Mouse (Mus musculus) forebrain, embryonic 11.5 days (tissue): ENCODE measurements around the gene Cfap70. TPM values are rescaled to one million over a fixed set of nuclear protein-coding genes. Genes with fewer than 3 reads are reported as not detected.

Experiments
- ATAC-seq: fragments of 200-750 bp; cut with Nextera tagmentation; replicated peaks from 2 replicates; pipeline ENCODE4 v1.8.0; 2017; ENCODE audit warnings: moderate TSS enrichment; ENCODE audit not compliant: low FRiP score
- DNase-seq: peaks from one replicate; pipeline ENCODE4 v3.0.0-alpha.2; 2017; ENCODE audit warnings: low spot score
- H3K27ac ChIP-seq: fragments of 300-500 bp; sonication (generic); 2 replicates; pipeline ENCODE4 v1.5.1; 2014; ENCODE audit warnings: low read depth, low read length
- H3K27me3 ChIP-seq: fragments of 300-500 bp; sonication (generic); 2 replicates; pipeline ENCODE4 v1.6.1; 2014; ENCODE audit warnings: mild to moderate bottlenecking, low read length, mixed read lengths; ENCODE audit not compliant: control insufficient read depth, insufficient read depth
- H3K36me3 ChIP-seq: fragments of 300-500 bp; sonication (generic); 2 replicates; pipeline ENCODE4 v1.6.1; 2014; ENCODE audit warnings: mild to moderate bottlenecking, low read length, moderate library complexity, mixed read lengths; ENCODE audit not compliant: control insufficient read depth, insufficient read depth
- H3K4me1 ChIP-seq: fragments of 300-500 bp; sonication (generic); replicated peaks from 2 replicates; pipeline ENCODE4 v1.6.1; 2014; ENCODE audit warnings: low read length, mixed read lengths; ENCODE audit not compliant: control insufficient read depth, insufficient read depth
- H3K4me2 ChIP-seq: fragments of 300-500 bp; sonication (generic); 2 replicates; pipeline ENCODE4 v1.6.1; 2014; ENCODE audit warnings: low read depth, mild to moderate bottlenecking, low read length, moderate library complexity, mixed read lengths; ENCODE audit not compliant: severe bottlenecking
- H3K4me3 ChIP-seq: fragments of 300-500 bp; sonication (generic); 2 replicates; pipeline ENCODE4 v1.5.1; 2014; ENCODE audit warnings: low read depth, low read length
- H3K9ac ChIP-seq: fragments of 300-500 bp; sonication (generic); 2 replicates; pipeline ENCODE4 v1.6.1; 2014; ENCODE audit warnings: low read length
- H3K9me3 ChIP-seq: fragments of 300-500 bp; sonication (generic); 2 replicates; pipeline ENCODE4 v1.6.1; 2016; ENCODE audit warnings: low read length, mixed read lengths; ENCODE audit not compliant: control insufficient read depth
- WGBS: fragments of 180-500 bp; shearing (Covaris S2); extraction: QIAGEN DNeasy Blood & Tissue Kit; methylation state at CpG from one replicate; pipeline ENCODE4 v1.1.7; 2014; 5-methylcytosine and 5-hydroxymethylcytosine counted together
- polyA plus RNA-seq: library from polyadenylated mRNA; unstranded; fragments of >200 nt; fragmentation: Nextera tagmentation; extraction: Ambion mirVana; gene quantifications from 2 replicates; pipeline ENCODE4 v1.2.1, GENCODE M21; 2014

Gene Cfap70
- polyA plus RNA-seq = 0.24 and 0.64 TPM in 2 replicates

- H3K4me3 ChIP-seq = peak within 1 kb of the TSS; percentile 31
- H3K27ac ChIP-seq = no peak within 1 kb of the TSS
- peak within 1 kb of the TSS; percentile 39 for H3K9ac ChIP-seq
- H3K9me3 ChIP-seq = no peaks in the 10 kb centered on the region
- WGBS = 4% methylated on average over 15 of the region's 15 CpGs
- H3K27me3 ChIP-seq = no peaks in the 10 kb centered on the region
- peak within 1 kb of the TSS; percentile 59 for H3K4me2 ChIP-seq
- DNase-seq (peak; percentile 71), ATAC-seq (peak; percentile 56)
- no peaks in the 10 kb centered on the region for H3K4me1 ChIP-seq
- H3K36me3 ChIP-seq = no peaks in the 10 kb centered on the region
Measured at GRCm38 (mm10) chr14:20451765-20452331, at the start of gene Cfap70. Gene Cfap70 (minus strand): TSS chr14:20452226.

GRCm38 (mm10) chr14:20499982-20500381, 48.0 kb upstream of the Cfap70 start:
- H3K36me3 ChIP-seq = peaks cover 9% of the 10 kb centered on the region; the same call in 1 of the 2 replicates
- H3K27me3 ChIP-seq = no peaks in the 10 kb centered on the region
- H3K9me3 ChIP-seq = no peaks in the 10 kb centered on the region
- H3K4me3 ChIP-seq = no peak overlapping the region
- H3K4me1 ChIP-seq = no peaks in the 10 kb centered on the region
- H3K4me2 ChIP-seq = no peak overlapping the region
- DNase-seq (no peak), ATAC-seq (no peak)
- no peak overlapping the region for H3K9ac ChIP-seq
- no peak overlapping the region for H3K27ac ChIP-seq
- WGBS = 90% methylated on average over 3 of the region's 3 CpGs

- H3K4me3 ChIP-seq = no peak within 1 kb of the TSS
- H3K9me3 ChIP-seq = no peaks in the 10 kb centered on the region
- no peak within 1 kb of the TSS for H3K4me2 ChIP-seq
- WGBS = 78% methylated on average over 2 of the region's 2 CpGs
- H3K27ac ChIP-seq = no peak within 1 kb of the TSS
- H3K9ac ChIP-seq = no peak within 1 kb of the TSS
- DNase-seq = no peak
- H3K36me3 ChIP-seq = peaks cover 12% of the 10 kb centered on the region; the same call in 1 of the 2 replicates
- no peaks in the 10 kb centered on the region for H3K4me1 ChIP-seq
- no peaks in the 10 kb centered on the region for H3K27me3 ChIP-seq
- no peak for ATAC-seq
Measured at GRCm38 (mm10) chr14:20496603-20497002, 44.6 kb upstream of the Cfap70 start, which contains the start of gene Mss51. Gene Mss51 (minus strand): TSS chr14:20496901.

- Histone ChIP-seq H3K27me3 (no peaks in the 10 kb centered on the region), H3K4me2 (no peak overlapping the region), H3K9ac (no peak overlapping the region), H3K9me3 (no peaks in the 10 kb centered on the region), H3K4me3 (no peak overlapping the region), H3K27ac (no peak overlapping the region), H3K4me1 (no peaks in the 10 kb centered on the region), H3K36me3 (peaks cover 2% of the 10 kb centered on the region; the same call in 1 of the 2 replicates)
- DNase-seq (no peak), ATAC-seq (no peak)
- WGBS = 97% methylated on average over 5 of the region's 5 CpGs
Measured at GRCm38 (mm10) chr14:20486031-20486430, 34.0 kb upstream of the Cfap70 start.

- WGBS = 91% methylated on average over 7 of the region's 7 CpGs
- H3K27ac ChIP-seq = no peak overlapping the region
- H3K9me3 ChIP-seq = no peaks in the 10 kb centered on the region
- ATAC-seq (no peak), DNase-seq (no peak)
- H3K27me3 ChIP-seq = no peaks in the 10 kb centered on the region; the same call in 1 of the 2 replicates
- no peak overlapping the region for H3K4me2 ChIP-seq
- no peak overlapping the region for H3K9ac ChIP-seq
- H3K36me3 ChIP-seq = peaks cover 2% of the 10 kb centered on the region; the same call in 1 of the 2 replicates
- H3K4me1 ChIP-seq = 0 out of 2 replicates have a peak, but pooled peaks cover 2% of the 10 kb centered on the region
- no peak overlapping the region for H3K4me3 ChIP-seq
Measured at GRCm38 (mm10) chr14:20482051-20482751, 30.2 kb upstream of the Cfap70 start.

- H3K9me3 ChIP-seq = no peaks in the 10 kb centered on the region
- H3K27me3 ChIP-seq = no peaks in the 10 kb centered on the region; the same call in 1 of the 2 replicates
- ATAC-seq (no peak), DNase-seq (no peak)
- WGBS = 14% methylated on average over 5 of the region's 5 CpGs
- no peaks in the 10 kb centered on the region; the same call in 1 of the 2 replicates for H3K36me3 ChIP-seq
- H3K9ac ChIP-seq = no peak overlapping the region
- H3K4me3 ChIP-seq = no peak overlapping the region
- 0 out of 2 replicates have a peak, but pooled peaks cover 2% of the 10 kb centered on the region for H3K4me1 ChIP-seq
- no peak overlapping the region for H3K4me2 ChIP-seq
- H3K27ac ChIP-seq = no peak overlapping the region
Measured at GRCm38 (mm10) chr14:20481211-20481610, 29.2 kb upstream of the Cfap70 start.

GRCm38 (mm10) chr14:20480195-20480579, 28.2 kb upstream of the Cfap70 start:
- Histone ChIP-seq H3K4me2 (peak overlapping the region; percentile 87), H3K27me3 (no peaks in the 10 kb centered on the region; the same call in 1 of the 2 replicates), H3K9me3 (no peaks in the 10 kb centered on the region), H3K27ac (no peak overlapping the region), H3K4me1 (0 out of 2 replicates have a peak, but pooled peaks cover 2% of the 10 kb centered on the region), H3K9ac (peak overlapping the region; percentile 57), H3K4me3 (peak overlapping the region; percentile 63), H3K36me3 (no peaks in the 10 kb centered on the region; the same call in 1 of the 2 replicates)
- WGBS = 64% methylated on average over 1 of the region's 1 CpGs
- DNase-seq (no peak), ATAC-seq (no peak)

GRCm38 (mm10) chr14:20479291-20480194, 27.5 kb upstream of the Cfap70 start, which contains the start of gene Anxa7:
Gene Anxa7 (minus strand): TSS chr14:20480133.
- peak within 1 kb of the TSS; percentile 63 for H3K4me3 ChIP-seq
- no peaks in the 10 kb centered on the region for H3K9me3 ChIP-seq
- no peaks in the 10 kb centered on the region; the same call in 1 of the 2 replicates for H3K27me3 ChIP-seq
- 0 out of 2 replicates have a peak, but pooled peaks cover 2% of the 10 kb centered on the region for H3K4me1 ChIP-seq
- H3K4me2 ChIP-seq = peak within 1 kb of the TSS; percentile 87
- no peak within 1 kb of the TSS for H3K27ac ChIP-seq
- ATAC-seq = peak; percentile 69
- no peaks in the 10 kb centered on the region for H3K36me3 ChIP-seq
- 1% methylated on average over 48 of the region's 48 CpGs for WGBS
- DNase-seq = peak; percentile 77
- peak within 1 kb of the TSS; percentile 57 for H3K9ac ChIP-seq
